Mouse (Mus musculus) heart, adult 11 months (tissue): ENCODE measurements at regions not wholly inside any gene's neighbourhood (a gene's known extent, or its start where the extent isn't known, plus 50 kb on each side); places are given as distances from the start of the nearest gene placed in this dataset.
"Not testable (repeated sequence)": the region's sequence is repeated elsewhere in the genome, so short reads cannot be mapped to it uniquely, and the experiment has no call there.

Experiments
- DNase-seq: peaks from one replicate; pipeline ENCODE4 v3.0.0; 2022

DNA sequence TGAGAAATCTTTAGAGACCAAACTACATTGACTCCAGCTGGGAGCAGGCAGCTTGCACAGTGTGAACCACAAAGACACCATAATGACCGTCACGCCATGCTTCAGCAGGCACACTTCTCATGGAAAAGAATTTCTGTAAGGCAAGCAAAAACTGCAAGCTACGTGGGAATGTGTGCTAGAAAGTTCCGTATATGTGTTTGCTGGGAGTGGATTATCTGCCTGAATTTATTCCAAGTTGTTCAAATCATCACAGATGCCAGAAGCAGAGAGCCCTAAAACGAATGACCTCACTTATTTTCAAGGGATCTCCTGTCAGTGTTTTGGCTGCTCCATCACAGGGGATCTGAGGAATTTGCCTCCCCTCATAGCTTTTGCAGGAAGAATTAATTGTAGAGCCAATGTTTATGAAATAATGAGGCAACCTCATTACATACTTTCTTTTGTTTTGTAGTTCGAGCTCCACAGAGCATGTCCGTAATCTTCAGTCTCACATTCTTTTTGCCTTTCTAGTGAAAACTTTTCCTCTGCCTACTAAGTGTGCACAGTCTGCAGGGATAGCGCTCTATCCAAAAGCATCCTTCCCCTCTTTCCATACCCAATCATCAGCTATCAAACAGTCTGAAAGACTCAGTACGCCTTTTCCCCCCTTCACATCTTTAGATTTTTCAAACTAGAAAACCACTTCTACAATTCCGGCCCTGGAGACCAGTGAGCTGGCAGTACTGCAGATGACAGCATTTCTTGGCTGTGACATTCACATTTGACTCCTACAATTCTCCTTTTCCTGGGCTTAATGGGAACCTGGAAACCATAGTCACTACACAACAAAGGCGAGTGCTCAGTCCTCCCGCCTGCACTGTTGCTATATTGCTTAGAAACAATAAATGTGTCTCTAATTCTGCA is 898.0 kb downstream of the Ttll7 start:
- peak; percentile 21 for DNase-seq

DNA sequence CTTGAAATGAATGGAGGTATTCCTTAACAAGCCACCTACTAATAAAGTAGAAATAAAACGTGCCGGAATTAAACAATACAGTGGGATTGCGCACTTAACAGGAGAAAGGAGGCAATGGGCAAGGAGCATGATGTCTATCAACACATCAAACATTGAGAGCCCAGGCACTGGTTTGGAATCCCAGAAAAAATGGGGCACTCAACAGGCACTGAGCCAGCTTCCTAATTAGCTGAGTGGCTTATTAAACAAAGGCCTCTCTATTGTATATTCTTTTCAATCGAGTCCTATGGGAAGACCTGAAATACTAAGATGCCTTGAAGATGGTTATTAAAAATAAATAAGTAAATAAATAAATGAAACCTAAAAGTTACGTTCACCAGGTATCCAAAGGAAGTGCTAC is 897.3 kb downstream of the Ttll7 start:
- DNase-seq, result no peak

DNA sequence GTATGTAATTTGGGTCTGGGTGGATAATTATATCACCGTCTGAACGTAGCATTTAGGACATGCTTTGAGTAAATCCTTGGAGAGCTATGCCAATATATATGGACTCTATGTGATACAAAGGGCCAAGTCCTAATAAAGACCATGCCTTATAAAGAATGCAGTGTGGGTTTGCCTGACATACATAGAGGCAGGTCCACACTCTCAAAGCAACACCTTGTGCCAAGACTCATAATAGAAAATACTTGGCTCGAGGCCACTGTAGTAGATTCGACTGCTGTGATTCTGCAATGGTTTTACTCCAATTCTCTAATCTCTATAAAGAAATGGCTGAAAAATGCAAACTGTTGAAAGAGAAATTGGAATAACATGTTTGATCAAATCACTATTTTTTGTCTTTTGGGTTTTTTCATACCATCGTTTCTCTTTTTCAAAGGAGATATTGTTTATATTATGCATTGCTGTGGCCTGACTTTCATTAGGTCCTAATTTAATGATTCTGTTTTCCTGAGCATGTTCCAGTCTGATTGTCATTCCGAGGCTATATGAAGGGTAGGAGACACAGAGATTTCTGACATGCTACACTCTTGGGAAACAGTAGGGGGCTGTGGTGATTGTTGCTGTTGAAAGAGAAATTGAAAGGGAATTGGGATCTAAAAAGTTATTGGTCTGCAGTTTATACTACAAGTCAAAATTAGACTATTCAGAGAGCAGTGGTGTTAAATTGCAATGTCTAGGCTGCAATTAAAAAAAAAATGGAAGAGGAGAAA is 884.7 kb downstream of the Ttll7 start:
- DNase-seq, result no peak

DNA sequence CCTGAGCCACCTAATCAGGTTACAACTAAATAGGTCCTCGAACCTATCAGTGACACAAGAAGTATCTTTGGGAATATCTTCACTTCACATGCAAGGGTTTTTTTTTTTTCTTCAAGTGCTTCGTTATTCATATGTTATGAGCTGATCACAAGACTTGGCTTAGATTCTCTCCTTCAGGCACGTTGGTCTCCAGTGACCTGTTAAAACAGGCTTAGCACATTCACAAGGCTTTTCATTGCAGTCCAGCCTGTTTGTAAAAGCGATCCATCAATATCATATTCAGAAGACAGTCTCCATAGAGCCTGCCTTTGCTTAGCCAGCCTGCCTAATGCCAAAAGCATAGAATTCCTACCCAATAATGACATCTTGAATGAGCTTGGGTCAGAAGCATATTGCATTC is 864.2 kb downstream of the Ttll7 start:
- no peak for DNase-seq

DNA sequence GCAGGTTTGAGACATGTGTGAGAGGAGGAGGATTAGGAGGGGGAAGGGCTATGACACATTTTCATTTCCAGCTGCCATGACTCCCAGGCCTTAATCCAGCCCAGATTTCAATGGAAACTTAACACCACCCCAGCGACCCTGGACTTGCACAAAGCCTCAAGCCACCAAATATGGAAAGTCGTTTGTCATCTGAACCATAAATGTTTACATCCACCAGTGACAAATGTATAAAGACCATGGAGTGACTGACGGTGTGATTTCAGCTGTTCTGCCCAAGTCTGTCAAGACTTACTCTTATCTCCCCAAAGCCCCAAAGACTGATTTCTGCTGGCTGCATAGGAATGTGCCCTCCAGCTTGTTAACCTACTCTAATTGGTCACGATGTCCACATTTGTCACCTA is 855.2 kb downstream of the Ttll7 start:
- DNase-seq, result peak; percentile 64

DNA sequence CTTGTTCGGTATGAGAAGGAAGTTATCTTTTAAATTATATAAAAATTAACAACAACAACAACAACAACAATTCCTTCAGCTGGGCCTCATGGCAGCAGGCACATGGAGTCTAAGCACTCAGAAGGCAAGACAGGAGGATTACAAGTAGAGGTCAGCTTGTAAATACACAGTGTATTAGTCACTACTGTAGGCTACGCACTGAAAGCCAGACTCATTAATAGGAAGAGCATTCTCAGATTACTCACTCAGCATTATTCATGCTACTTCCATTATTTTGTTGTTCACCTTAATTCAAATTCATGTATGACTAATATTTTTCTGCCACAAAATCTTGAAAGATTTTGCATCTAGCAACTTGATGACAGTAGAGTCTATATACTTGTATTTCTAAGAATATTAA is 831.6 kb downstream of the Ttll7 start:
- no peak for DNase-seq

DNA sequence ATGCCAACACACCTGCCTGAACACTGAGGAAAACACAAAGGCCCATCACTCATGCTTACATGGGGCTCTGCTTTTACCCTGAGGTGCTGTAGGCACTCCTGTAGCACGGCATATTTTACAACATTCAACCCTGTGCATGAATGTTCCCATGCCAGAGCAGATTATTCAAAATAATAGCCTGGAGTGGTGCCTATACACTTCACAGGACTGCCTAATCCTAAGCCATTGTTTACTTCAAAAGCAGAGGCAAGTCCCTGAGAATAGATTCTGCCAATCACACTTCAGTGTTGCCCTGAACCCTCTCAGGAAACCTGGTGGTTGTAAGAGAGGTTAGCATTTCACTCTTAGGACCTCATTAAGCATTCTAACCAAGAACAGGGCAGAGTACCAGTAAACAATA is 828.1 kb downstream of the Ttll7 start:
- no peak for DNase-seq

DNA sequence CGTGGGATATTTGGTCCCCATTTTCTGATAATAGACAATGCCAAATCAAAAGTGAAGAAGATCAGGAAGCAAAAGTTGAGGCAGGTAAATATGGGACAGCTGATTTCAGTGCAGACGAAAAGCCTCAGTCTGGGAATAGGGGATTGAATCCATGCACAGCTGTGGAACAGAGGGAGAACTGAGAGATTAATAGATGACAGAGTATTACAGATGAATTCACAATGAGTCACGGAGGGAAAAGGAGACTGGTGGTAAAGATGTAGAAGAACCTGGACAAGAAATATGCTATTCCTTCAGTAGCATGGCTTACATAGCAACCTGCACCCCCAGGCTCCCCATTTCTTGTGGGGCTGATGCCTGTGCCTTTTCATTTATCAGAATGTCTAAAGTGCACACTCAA is 810.4 kb downstream of the Ttll7 start:
- no peak for DNase-seq

DNA sequence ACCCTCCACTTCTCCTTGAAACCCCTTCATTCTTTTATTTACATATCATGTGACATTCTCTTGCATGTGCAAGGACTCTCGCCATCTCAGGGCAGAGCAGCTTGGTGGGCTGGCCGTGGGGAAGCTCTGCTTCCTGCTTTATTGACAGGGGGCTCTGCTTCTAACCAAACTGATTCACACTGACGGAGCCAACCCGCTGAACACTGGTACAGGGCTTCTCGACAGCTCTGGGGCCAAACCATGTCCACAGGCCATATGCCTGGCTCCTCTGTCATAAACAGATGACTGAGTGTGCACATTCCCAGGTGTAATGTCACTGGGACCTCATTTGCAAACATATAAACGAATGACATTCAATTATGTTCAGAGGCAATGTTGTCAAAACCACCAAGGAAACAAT is 800.7 kb downstream of the Ttll7 start:
- DNase-seq, result no peak

DNA sequence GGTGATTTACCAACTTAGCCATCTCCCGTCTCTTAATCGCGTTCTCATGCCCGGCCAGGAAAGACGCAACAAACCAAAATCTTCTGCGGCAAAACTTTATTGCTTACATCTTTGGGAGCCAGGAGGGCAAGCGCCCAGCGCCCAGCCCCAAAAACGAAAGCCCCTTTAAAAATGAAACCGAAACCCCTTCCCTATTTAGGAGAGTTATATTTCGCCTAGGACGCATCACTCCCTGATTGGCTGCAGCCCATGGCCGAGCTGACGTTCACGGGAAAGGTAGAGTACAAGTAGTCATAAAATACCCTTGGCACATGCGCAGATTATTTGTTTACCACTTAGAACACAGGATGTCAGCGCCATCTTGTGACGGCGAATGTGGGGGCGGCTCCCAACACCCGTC is 783.3 kb downstream of the Ttll7 start:
- not testable (repeated sequence) for DNase-seq

DNA sequence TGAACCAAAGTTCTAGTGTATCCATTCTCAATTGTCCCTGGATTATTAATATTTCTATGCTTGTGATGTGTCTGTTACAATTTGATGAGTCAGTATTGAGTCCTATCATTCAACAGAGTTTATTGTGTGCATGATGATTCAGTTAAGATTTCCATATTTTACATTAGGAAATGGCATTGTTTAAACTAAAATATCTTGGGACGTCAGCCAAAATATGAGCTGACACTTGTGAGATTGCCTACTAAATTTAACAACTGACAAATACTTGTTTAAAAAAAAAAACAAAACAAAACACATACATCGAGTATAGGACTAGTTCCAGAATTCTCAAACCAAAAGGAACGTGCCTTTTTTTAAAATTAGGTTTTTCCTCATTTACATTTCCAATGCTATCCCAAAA is 779.0 kb downstream of the Ttll7 start:
- no peak for DNase-seq

DNA sequence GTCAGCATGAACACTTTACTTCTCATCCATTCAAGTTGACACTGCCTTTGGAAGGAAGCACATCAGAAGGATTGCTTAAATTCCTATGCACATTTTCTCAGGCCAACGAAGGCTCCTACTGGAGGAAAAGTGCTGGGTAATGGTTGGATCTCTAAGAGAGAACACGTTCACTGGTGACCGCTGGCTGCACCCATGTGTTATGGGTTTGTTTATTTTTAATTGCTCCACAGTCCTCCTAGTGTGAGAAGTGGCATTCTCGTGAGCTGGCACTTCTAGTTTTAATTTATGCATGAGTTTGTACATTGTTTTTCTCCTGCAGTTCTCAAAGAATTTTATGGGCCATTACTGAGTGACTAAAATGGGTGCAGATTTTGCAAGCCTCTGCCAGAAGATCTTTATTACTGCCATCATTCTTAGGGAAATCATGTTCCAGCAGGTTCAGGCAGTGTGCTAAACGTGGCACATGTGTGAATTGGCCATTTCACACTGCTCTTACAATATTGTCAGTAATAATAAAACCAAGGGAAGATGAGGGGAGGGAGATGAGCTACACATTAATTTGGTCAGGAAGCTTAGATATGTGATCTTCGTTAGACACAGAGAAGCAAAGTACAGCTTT is 731.6 kb downstream of the Ttll7 start:
- DNase-seq, result no peak

DNA sequence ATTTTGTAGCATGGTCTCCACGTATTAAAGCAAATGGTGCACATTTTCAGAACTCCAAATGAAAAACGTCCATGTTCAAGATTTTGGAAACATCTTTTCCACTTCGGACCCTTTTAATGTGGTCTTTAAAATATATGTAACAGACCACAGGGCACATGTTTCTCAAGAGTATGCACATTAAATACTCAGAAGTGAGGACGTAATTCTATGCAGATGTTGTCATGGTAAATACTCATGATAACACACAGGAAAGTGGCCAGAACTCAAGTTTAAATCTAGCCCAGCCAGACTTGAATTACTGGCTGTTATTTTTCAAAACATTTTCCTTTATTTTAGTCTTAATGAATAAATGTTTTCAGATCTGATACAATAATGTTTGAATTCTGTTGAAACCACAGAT is 719.7 kb downstream of the Ttll7 start:
- DNase-seq, result no peak

DNA sequence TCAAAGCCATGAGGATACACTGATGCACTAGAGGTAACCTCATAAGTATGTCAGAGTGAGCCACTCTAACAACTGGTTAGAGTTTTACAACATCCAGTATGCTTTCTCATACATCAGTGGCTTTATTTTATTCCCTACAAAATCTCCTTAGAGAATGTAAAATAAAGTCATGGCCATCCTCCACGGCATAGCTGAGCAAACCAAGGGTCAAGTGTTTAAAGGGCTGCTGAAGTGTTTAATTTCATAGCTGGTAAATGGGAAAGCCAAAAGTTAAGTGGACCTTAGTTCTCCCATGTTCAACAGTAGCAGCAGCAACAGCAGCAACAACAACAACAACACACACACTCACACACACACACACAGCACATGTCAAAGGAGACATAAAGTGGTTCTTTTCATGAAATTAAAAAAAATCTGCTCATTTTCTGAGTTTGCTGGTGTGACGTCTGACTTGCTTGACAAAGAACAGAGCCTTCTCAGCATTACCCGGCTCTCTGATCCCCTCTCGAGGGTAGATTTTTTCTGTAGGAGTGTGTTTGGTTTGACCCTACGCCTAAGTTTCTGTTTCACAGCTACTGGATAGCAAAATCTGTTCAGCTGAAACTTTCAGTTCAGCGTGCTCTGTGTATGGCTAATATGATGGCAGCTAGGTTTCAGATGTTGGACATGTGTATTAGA is 693.3 kb downstream of the Ttll7 start:
- no peak for DNase-seq

DNA sequence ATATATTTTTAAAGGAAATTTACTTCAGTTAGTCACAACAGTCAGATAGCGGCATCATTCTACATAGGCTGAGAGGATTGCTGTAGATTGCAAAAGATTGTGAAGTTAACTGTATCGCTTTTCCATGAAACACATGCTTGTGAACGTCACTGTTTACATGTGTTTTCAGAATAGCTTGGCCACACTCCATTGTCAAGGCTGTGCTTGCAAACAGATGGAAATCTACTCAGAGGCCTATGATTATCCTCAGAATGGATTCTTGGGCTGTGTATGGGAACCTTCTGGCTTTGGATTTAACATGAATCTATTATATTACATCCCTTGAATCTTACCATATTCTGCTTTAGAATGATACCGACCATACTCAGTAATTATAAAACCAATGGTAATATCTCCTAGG is 690.1 kb downstream of the Ttll7 start:
- DNase-seq, result no peak

DNA sequence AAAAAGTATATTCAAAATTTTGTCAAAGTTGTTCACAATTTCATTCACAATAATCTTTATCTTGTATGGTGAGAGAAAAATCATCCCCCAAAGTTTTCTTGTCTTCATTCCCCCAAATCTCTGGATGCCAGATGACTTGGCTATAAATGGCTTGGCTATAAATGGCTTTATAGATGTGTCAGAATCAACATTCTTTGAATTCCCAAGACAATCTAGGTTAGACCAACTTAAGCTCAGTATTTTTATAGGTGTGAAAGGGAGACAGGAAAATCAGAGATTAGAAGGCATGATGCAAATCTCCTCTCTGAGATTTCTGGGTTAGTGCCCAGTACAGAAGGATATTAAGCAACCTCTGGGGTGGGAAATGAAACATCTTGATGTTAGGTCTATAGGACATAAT is 685.4 kb downstream of the Ttll7 start:
- no peak for DNase-seq

DNA sequence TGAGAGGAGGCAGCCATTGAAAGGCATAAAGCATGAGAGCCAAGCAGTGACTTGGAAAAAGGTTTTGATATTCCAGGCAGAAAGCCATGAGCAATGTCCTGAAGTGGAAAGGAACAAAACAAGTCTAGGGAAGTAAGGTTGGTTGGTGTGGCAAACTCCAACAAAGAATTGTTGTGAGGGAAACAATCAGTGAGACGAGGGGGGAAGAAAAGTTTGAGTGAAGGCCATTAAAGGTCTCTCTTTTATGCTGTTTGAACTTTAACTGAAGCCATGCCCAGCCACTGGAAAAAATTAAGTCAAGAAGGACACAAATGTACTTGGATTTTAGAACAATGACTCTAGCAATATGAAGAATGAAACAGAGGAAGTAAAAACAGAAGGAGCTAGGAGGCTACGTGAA is 680.0 kb downstream of the Ttll7 start:
- no peak for DNase-seq

DNA sequence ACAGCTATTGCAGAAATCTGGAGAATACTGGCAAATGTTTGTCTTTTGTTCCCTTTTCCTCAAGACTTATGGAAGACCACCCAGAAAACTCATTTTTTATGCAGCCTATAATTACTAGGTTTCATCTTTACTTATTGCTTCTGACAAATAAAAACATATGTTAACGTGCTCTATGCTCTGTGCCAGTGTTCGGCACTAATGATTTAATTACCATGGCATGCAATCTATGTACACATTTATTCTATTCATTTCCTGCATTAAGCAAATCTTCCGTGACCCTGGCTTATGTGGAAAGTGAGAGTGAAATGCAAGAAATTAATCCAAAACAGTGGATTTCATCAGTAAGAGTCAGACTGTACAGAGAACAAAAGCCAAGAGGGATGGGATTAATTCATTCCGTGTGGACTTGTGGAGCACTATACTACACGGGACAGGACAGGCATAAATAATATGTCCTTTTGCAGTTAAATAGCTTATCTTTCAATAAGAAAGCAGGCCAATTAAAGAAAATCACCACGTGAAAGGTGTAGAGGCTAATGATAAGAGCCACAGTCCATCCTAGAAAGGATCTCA is 679.5 kb downstream of the Ttll7 start:
- DNase-seq, result no peak
